Mouse (Mus musculus): Measurements from ENCODE around the gene Gnb1l. TPM values are rescaled to one million over a fixed set of nuclear protein-coding genes. Genes with fewer than 3 reads are reported as not detected.

The Gnb1l gene
- polyA plus RNA-seq, 1 experiment from 2014 or later = 18.4 TPM

DNA sequence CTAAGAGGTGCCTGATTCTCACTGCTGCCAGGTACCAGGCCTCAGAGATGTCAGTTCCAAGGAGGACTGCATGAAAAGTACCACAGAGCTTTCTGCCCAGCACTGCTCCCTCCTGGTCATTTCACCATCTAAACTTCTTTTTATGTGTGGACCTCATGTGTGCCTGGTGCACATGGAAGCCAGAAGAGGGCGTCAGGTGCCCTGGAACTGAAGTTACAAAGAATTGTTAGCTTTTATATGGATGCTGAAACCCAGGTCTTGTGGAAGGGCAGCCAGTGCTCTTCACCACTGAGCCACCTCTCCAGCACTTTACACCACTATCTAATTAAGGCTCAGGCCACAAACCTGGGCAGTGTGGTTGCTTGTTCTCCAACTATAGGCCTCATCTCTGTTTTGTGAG lies 27.7 kb upstream of the Gnb1l start:
- H3K4me3 ChIP-seq = no peak overlapping the region
- H3K9me3 ChIP-seq (replicated peaks) = no peaks in the 10 kb centered on the region
- H3K4me1 ChIP-seq = peaks cover 14% of the 10 kb centered on the region; the same call in 1 of the 2 replicates
- DNase-seq (ENCODE audit: low spot score) = no peak
- H3K27ac ChIP-seq = no peak overlapping the region
- 36% methylated on average over 1 of the region's 1 CpGs for WGBS
- H3K27me3 ChIP-seq (ENCODE audit: low read depth, poor library complexity, severe bottlenecking) = no peaks in the 10 kb centered on the region
- H3K36me3 ChIP-seq = peaks cover 48% of the 10 kb centered on the region

DNA sequence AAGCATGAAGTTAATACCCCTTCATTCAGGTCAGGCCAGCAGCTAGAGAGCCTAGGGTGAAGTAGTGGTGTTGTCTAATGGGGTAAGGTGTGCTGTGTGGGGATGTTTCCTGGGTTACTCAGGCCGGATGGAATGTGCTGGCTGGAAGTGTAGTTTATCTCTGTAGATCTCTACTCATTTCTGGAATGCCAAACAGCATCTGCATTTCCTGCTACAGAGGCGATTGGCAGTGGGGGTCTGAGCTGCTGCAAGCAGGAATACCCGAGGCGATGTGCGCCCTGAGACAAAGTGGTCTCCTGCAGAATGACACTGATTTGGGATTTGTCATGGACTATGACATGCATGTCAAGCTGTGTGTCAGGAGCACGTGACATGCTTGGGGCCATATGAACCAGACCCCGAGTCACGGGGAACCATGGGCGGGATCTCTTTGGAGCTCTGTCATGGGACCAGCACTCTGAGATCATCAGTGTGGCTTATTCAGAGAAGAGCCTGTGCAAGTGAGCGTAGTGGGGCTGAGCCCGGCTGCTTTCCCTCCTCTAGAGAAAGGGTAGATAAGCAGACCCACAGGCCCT lies 27.0 kb upstream of the Gnb1l start:
- H3K9me3 ChIP-seq (replicated peaks) = no peaks in the 10 kb centered on the region
- peaks cover 14% of the 10 kb centered on the region; the same call in 1 of the 2 replicates for H3K4me1 ChIP-seq
- no peak for DNase-seq (ENCODE audit: low spot score)
- H3K27ac ChIP-seq = no peak overlapping the region
- H3K4me3 ChIP-seq = no peak overlapping the region
- no peaks in the 10 kb centered on the region for H3K27me3 ChIP-seq (ENCODE audit: low read depth, poor library complexity, severe bottlenecking)
- 86% methylated on average over 11 of the region's 11 CpGs for WGBS
- peaks cover 52% of the 10 kb centered on the region for H3K36me3 ChIP-seq

DNA sequence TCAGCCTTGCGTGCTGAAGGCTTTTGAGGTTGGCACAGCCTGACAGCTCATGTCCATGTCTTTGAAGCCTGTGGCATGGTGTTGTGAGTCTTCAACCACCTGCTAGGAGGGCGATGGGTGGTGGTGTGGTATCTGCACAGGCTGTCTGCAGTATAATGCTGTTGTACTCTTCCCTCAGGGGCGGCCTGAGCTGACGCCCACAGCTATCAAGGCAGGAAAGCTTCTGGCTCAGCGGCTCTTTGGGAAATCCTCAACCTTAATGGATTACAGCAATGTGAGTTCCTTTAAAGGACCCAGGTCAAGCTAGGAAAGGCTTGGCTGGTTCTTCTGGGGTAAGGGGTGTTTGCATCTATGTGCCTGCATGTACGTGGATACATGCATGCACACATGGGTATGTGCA lies 26.5 kb upstream of the Gnb1l start:
- H3K4me3 ChIP-seq = no peak overlapping the region
- peaks cover 14% of the 10 kb centered on the region; the same call in 1 of the 2 replicates for H3K4me1 ChIP-seq
- peaks cover 52% of the 10 kb centered on the region for H3K36me3 ChIP-seq
- no peaks in the 10 kb centered on the region for H3K27me3 ChIP-seq (ENCODE audit: low read depth, poor library complexity, severe bottlenecking)
- DNase-seq (ENCODE audit: low spot score) = no peak
- H3K9me3 ChIP-seq (replicated peaks) = no peaks in the 10 kb centered on the region
- H3K27ac ChIP-seq = no peak overlapping the region
- WGBS = 87% methylated on average over 6 of the region's 6 CpGs

DNA sequence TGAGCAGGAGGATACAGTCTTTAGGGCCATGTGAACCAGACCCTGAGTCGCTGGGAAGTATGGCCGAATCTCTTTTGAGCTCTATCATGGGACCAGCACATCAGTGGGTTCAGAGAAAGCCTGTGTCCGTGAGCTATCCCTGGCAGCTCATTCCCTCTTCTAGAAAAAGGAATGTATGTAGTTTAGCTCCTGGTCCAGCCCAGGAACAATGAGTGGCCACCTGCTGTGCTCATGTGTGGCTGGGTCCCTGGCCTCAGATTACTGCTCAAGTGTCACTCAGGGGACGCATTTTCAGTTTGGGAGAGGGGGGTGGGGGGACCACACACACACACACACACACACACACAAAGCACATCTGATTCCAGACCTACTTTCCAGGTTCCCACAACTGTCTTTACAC lies 26.1 kb upstream of the Gnb1l start:
- no peaks in the 10 kb centered on the region for H3K27me3 ChIP-seq (ENCODE audit: low read depth, poor library complexity, severe bottlenecking)
- H3K27ac ChIP-seq = peak overlapping the region; percentile 5; the same call in 1 of the 2 replicates
- H3K36me3 ChIP-seq = peaks cover 52% of the 10 kb centered on the region
- H3K4me3 ChIP-seq = no peak overlapping the region
- H3K9me3 ChIP-seq (replicated peaks) = no peaks in the 10 kb centered on the region
- peaks cover 14% of the 10 kb centered on the region; the same call in 1 of the 2 replicates for H3K4me1 ChIP-seq
- no peak for DNase-seq (ENCODE audit: low spot score)
- WGBS = 85% methylated on average over 4 of the region's 4 CpGs

DNA sequence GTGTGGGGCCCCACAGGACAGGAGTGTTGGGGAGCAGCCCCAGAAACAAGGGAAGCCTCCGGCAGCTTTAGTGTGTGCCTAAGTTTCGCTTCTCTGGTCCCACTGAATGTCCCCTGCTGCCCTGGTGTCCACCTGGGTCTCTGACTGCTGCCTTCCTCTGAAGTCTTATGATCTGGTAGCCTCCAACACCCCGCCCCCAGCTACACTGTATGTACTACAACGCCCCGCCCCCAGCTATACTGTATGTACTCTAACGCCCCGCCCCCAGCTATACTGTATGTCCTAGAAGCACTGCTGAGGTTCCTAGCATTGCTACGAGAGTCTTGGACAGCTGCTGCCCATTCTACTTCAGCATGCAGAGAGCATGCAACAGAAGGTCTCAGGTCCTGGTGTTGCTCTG lies 25.5 kb upstream of the Gnb1l start:
- 0 out of 2 replicates have a peak overlapping the region, but pooled peaks have one; percentile 5 for H3K27ac ChIP-seq
- no peak for DNase-seq (ENCODE audit: low spot score)
- H3K9me3 ChIP-seq (replicated peaks) = no peaks in the 10 kb centered on the region
- H3K36me3 ChIP-seq = peaks cover 57% of the 10 kb centered on the region
- H3K4me3 ChIP-seq = no peak overlapping the region
- H3K27me3 ChIP-seq (ENCODE audit: low read depth, poor library complexity, severe bottlenecking) = no peaks in the 10 kb centered on the region
- WGBS = 95% methylated on average over 8 of the region's 8 CpGs
- peaks cover 14% of the 10 kb centered on the region; the same call in 1 of the 2 replicates for H3K4me1 ChIP-seq

DNA sequence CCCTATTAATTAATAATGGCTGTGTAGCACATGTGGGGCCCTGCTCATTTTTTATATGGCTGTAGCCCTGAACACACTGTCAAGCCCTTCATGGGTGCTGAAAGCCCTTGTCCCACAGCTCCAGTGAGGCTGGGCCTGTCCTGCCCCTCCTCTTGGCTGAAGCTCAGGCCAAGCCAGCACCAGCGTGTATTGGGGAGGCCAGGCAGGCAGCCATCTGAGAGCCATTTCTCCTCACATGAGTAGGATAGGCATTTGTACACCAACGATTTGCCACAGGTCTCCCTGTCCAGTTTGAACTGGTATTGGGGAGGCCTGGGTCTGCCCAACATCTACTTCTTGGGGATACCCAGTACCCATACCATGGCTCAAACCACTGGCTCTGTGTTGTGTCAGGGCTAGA lies 24.5 kb upstream of the Gnb1l start:
- Histone ChIP-seq H3K4me1 (peaks cover 14% of the 10 kb centered on the region; the same call in 1 of the 2 replicates), H3K9me3 (replicated peaks) (no peaks in the 10 kb centered on the region), H3K27ac (no peak overlapping the region), H3K27me3 (ENCODE audit: low read depth, poor library complexity, severe bottlenecking) (no peaks in the 10 kb centered on the region), H3K36me3 (peaks cover 57% of the 10 kb centered on the region), H3K4me3 (no peak overlapping the region)
- 89% methylated on average over 2 of the region's 2 CpGs for WGBS
- no peak for DNase-seq (ENCODE audit: low spot score)

DNA sequence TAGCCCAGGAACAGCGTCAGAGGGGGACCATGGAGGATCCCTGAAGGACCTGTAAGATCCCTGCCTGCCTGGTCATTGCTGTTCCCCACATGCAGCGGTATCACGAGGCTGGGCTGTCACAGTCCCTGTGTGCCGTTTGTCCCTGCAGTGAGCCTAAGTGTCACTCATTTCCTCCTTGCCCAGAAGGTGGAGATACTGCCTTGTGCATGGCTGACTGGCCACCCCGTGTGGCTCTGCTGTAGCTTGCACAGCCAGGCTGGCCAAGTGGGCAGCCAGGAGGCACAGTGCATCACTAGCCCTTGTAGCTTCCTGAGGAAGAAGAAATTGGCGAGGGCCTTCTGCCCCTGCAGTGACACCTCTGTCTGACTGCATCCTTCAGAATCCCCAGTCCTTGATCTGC lies 20.5 kb upstream of the Gnb1l start:
- H3K4me1 ChIP-seq = peaks cover 6% of the 10 kb centered on the region; the same call in 1 of the 2 replicates
- no peak overlapping the region for H3K4me3 ChIP-seq
- peaks cover 29% of the 10 kb centered on the region for H3K36me3 ChIP-seq
- WGBS = 63% methylated on average over 6 of the region's 6 CpGs
- H3K27me3 ChIP-seq (ENCODE audit: low read depth, poor library complexity, severe bottlenecking) = no peaks in the 10 kb centered on the region
- no peaks in the 10 kb centered on the region for H3K9me3 ChIP-seq (replicated peaks)
- DNase-seq (ENCODE audit: low spot score) = no peak
- H3K27ac ChIP-seq = no peak overlapping the region

DNA sequence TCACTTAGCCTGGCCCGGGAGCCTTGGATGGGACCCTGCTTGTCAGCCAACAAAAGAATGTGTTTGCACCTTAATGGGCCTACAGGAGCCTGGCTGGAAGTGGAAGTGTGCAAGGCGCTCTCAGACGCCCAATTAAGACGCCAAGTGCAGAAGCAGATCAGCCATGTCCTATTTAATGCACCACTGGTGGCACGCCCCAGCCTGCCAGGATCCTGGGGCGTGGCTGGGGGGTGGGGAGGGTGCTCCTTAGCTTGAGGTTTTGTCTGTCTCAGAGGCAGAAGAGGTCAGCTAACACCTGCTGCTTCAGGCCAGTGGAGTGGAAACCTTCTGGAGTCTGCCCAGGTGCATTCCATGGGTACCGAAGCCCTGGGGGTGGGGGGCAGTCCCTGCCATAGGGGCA lies 18.8 kb upstream of the Gnb1l start:
- no peak overlapping the region for H3K4me3 ChIP-seq
- no peak for DNase-seq (ENCODE audit: low spot score)
- peaks cover 9% of the 10 kb centered on the region; the same call in 1 of the 2 replicates for H3K4me1 ChIP-seq
- no peak overlapping the region for H3K27ac ChIP-seq
- no peaks in the 10 kb centered on the region for H3K9me3 ChIP-seq (replicated peaks)
- 50% methylated on average over 7 of the region's 7 CpGs for WGBS
- no peaks in the 10 kb centered on the region for H3K27me3 ChIP-seq (ENCODE audit: low read depth, poor library complexity, severe bottlenecking)
- H3K36me3 ChIP-seq = peaks cover 19% of the 10 kb centered on the region; the same call in 1 of the 2 replicates

DNA sequence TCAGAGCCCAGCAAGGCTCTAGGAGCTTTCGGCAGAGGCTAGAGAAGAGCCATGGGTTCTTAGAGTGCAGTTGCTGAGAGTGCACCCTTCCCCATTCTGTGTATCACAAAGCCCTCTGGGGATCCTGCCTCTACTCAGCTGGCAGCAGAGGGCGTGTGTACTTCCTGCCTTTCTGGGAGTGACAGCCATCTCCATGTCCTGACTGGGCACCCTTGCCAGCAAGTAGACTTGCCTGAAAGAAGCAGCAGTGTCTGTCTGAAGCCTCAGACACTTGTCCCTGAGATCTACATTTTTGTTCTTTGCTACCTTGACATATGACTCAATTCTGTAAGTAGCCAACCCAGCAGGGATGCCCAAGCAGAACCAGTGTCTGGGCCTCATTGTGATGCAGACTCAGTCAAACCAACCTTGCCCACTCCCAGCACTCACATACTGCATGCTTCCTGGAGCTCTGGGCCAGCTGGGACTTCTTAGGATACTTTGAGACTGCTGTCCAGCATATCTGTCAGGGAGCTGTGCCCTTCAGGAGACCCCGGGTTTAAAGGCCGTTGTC lies 17.5 kb upstream of the Gnb1l start:
- no peaks in the 10 kb centered on the region for H3K9me3 ChIP-seq (replicated peaks)
- H3K36me3 ChIP-seq = 0 out of 2 replicates have a peak, but pooled peaks cover 12% of the 10 kb centered on the region
- DNase-seq (ENCODE audit: low spot score) = no peak
- H3K4me1 ChIP-seq = peaks cover 11% of the 10 kb centered on the region; the same call in 1 of the 2 replicates
- 73% methylated on average over 4 of the region's 4 CpGs for WGBS
- H3K4me3 ChIP-seq = no peak overlapping the region
- no peak overlapping the region for H3K27ac ChIP-seq
- H3K27me3 ChIP-seq (ENCODE audit: low read depth, poor library complexity, severe bottlenecking) = no peaks in the 10 kb centered on the region

DNA sequence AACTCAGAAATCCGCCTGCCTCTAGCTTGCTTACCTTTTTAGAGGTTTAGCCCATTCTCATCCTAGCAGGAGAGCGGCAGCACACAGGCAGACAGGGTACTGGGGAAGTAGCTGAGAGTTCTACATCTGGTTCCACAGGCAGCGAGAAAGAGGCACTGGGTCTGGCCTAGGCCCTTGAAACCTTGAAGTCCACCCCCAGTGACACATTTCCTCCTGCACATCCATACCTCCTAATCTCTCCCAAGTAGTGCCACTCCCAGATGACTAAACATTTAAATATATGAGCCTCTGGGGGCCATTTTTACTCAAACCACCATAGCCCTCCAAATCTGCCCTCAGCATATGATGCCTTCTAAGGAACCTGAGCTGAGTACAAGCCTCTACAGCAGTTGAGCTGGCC lies 16.1 kb upstream of the Gnb1l start:
- H3K36me3 ChIP-seq = 0 out of 2 replicates have a peak, but pooled peaks cover 10% of the 10 kb centered on the region
- 88% methylated on average over 3 of the region's 3 CpGs for WGBS
- no peaks in the 10 kb centered on the region for H3K9me3 ChIP-seq (replicated peaks)
- no peak overlapping the region for H3K27ac ChIP-seq
- DNase-seq (ENCODE audit: low spot score) = no peak
- peaks cover 11% of the 10 kb centered on the region; the same call in 1 of the 2 replicates for H3K4me1 ChIP-seq
- H3K27me3 ChIP-seq (ENCODE audit: low read depth, poor library complexity, severe bottlenecking) = no peaks in the 10 kb centered on the region
- no peak overlapping the region for H3K4me3 ChIP-seq

DNA sequence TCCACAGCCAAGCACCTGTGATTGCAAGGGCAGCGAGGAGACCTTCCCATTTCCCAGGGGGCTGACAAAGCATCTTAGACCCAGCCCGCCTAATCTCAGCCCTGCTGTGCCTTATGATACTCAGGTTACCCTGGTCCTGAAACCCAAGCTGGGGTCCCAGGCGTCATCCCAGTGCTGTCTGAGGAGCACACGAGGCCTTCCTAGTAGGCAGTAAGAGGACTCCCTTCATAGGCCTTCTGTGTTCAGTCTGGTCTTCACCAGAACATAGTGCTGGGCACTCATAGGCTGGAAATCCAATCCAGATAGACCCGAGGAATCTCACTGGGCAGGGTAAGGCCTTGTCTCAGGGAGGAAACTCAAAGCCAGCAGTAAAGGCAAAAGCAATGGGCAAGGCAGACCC lies 14.7 kb upstream of the Gnb1l start:
- Histone ChIP-seq H3K27me3 (ENCODE audit: low read depth, poor library complexity, severe bottlenecking) (no peaks in the 10 kb centered on the region), H3K36me3 (no peaks in the 10 kb centered on the region), H3K9me3 (replicated peaks) (no peaks in the 10 kb centered on the region), H3K27ac (no peak overlapping the region; the same call in 1 of the 2 replicates), H3K4me3 (no peak overlapping the region), H3K4me1 (peaks cover 11% of the 10 kb centered on the region; the same call in 1 of the 2 replicates)
- 78% methylated on average over 5 of the region's 5 CpGs for WGBS
- no peak for DNase-seq (ENCODE audit: low spot score)

DNA sequence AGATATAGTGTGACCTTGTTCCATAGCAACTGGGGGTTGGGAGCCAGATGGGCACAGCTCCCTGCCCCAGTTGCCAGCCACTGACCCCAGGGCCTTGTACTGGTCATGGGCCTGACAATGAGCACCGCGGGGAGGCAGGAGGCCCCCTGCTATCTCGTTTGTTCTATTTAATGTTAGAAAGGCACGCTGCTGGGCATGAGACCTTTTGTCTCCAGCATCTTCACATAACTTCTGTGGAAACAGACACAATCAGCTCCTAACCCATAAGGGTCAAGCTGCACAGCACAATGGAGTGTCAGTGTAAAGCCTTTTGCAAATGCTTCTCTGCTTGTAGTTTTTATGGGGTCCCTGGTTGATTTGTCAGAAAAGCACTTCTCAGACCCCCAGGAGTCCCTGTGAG lies 14.1 kb upstream of the Gnb1l start:
- 53% methylated on average over 4 of the region's 4 CpGs for WGBS
- peaks cover 11% of the 10 kb centered on the region; the same call in 1 of the 2 replicates for H3K4me1 ChIP-seq
- DNase-seq (ENCODE audit: low spot score) = no peak
- no peak overlapping the region for H3K27ac ChIP-seq
- no peaks in the 10 kb centered on the region for H3K36me3 ChIP-seq
- H3K9me3 ChIP-seq (replicated peaks) = no peaks in the 10 kb centered on the region
- no peak overlapping the region for H3K4me3 ChIP-seq
- H3K27me3 ChIP-seq (ENCODE audit: low read depth, poor library complexity, severe bottlenecking) = no peaks in the 10 kb centered on the region

DNA sequence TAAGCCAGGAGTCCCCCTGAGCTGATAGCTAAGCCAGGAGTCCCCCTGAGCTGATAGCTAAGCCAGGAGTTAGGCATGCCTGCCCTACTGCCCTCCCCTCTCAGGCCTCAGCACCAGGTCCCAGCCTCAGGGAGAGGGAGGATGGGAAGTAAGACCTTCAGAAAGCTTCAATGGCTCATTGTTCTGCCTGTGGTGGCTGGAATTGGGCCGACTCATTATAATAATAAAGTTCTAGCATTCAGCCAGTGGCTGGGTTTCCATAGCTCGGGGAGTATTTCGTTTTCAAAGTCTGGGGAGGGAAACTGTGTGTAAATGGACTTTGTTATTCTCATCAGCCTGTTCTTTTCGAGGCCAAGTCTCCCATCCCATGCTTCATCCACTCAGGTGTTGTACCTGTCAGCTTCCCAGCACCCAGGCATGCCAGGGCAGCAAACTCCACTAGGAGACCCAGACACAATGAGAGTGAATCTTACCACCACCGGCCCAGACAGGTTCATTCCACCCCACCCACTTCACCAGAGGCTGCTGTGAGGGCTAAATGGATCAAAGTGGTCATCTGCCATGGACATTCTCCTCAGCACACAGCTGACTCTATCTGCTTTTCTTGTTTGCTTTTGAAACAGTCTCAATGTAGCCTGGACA lies 13.6 kb upstream of the Gnb1l start:
- Histone ChIP-seq H3K27ac (no peak overlapping the region), H3K36me3 (no peaks in the 10 kb centered on the region), H3K9me3 (replicated peaks) (no peaks in the 10 kb centered on the region), H3K4me3 (no peak overlapping the region), H3K27me3 (ENCODE audit: low read depth, poor library complexity, severe bottlenecking) (no peaks in the 10 kb centered on the region), H3K4me1 (peaks cover 11% of the 10 kb centered on the region; the same call in 1 of the 2 replicates)
- DNase-seq (ENCODE audit: low spot score) = no peak
- WGBS = 72% methylated on average over 5 of the region's 5 CpGs

Data from limb, embryonic 10.5 days (tissue).